Mouse (Mus musculus) thymus, postnatal 36 days (tissue): ENCODE data around the gene Cpne4.

ENCODE experiments used
- DNase-seq, 2 experiments: peaks; one replicate each; pipeline ENCODE4 v3.0.0; 2022; ENCODE audit warnings: mixed read lengths in 2 of 2

Cpne4 gene

GRCm38 (mm10) chr9:104693145-104693544 lies 146.1 kb downstream of the Cpne4 start:
- no peak for DNase-seq

GRCm38 (mm10) chr9:104710831-104711230 lies 163.7 kb downstream of the Cpne4 start:
- DNase-seq = no peak

- no peak for DNase-seq
Observed at GRCm38 (mm10) chr9:104725311-104725710, 178.2 kb downstream of the Cpne4 start.

GRCm38 (mm10) chr9:104742661-104743380 lies 195.7 kb downstream of the Cpne4 start:
- DNase-seq = no peak

GRCm38 (mm10) chr9:104755519-104755918 lies 208.4 kb downstream of the Cpne4 start:
- no peak for DNase-seq

- DNase-seq = no peak
Observed at GRCm38 (mm10) chr9:104760031-104760430, 212.9 kb downstream of the Cpne4 start.

GRCm38 (mm10) chr9:104776198-104776815 lies 229.2 kb downstream of the Cpne4 start:
- DNase-seq = no peak

- no peak for DNase-seq
Observed at GRCm38 (mm10) chr9:104777135-104777534, 230.0 kb downstream of the Cpne4 start.

- DNase-seq = no peak
Observed at GRCm38 (mm10) chr9:104777780-104778179, 230.7 kb downstream of the Cpne4 start.

GRCm38 (mm10) chr9:104796601-104797000 lies 249.5 kb downstream of the Cpne4 start:
- DNase-seq = no peak

- DNase-seq = no peak
Observed at GRCm38 (mm10) chr9:104804776-104805175, 257.7 kb downstream of the Cpne4 start.

- no peak for DNase-seq
Observed at GRCm38 (mm10) chr9:104814681-104815080, 267.6 kb downstream of the Cpne4 start.

- DNase-seq = no peak
Observed at GRCm38 (mm10) chr9:104828646-104829045, 281.6 kb downstream of the Cpne4 start.

- no peak for DNase-seq
Observed at GRCm38 (mm10) chr9:104832934-104833539, 286.0 kb downstream of the Cpne4 start.

- no peak for DNase-seq
Observed at GRCm38 (mm10) chr9:104837931-104838330, 290.8 kb downstream of the Cpne4 start.

- no peak for DNase-seq
Observed at GRCm38 (mm10) chr9:104841278-104841677, 294.2 kb downstream of the Cpne4 start.

GRCm38 (mm10) chr9:104845226-104845930 lies 298.3 kb downstream of the Cpne4 start:
- DNase-seq = no peak

- no peak for DNase-seq
Observed at GRCm38 (mm10) chr9:104853701-104854100, 306.6 kb downstream of the Cpne4 start.

GRCm38 (mm10) chr9:104854245-104854921 lies 307.3 kb downstream of the Cpne4 start:
- DNase-seq = no peak

GRCm38 (mm10) chr9:104865830-104866229 lies 318.7 kb downstream of the Cpne4 start:
- no peak for DNase-seq

- no peak for DNase-seq
Observed at GRCm38 (mm10) chr9:104872586-104872985, 325.5 kb downstream of the Cpne4 start.

GRCm38 (mm10) chr9:104874157-104874556 lies 327.1 kb downstream of the Cpne4 start:
- no peak for DNase-seq

GRCm38 (mm10) chr9:104877014-104877413 lies 329.9 kb downstream of the Cpne4 start:
- no peak for DNase-seq
